Mouse (Mus musculus) retina, postnatal 1 day (tissue): Measurements from ENCODE around the gene Trip10.
A peak's percentile ranks its signal among the peaks of the same experiment; 100 is the strongest.

Source experiments
- DNase-seq: peaks from one replicate; pipeline ENCODE4 v3.0.0-alpha.2; 2012

Gene Trip10

GRCm38 (mm10) chr17:57235803-57236202, 13.5 kb upstream of the Trip10 start:
- DNase-seq = no peak

- DNase-seq = no peak
Measured at GRCm38 (mm10) chr17:57237181-57237580, 12.1 kb upstream of the Trip10 start.

GRCm38 (mm10) chr17:57243650-57244370, 5.4 kb upstream of the Trip10 start:
- DNase-seq = no peak

GRCm38 (mm10) chr17:57245311-57245929, 3.8 kb upstream of the Trip10 start:
- no peak for DNase-seq

- DNase-seq = no peak
Measured at GRCm38 (mm10) chr17:57246663-57247392, 2.4 kb upstream of the Trip10 start.

- peak; percentile 100 for DNase-seq
Measured at GRCm38 (mm10) chr17:57247393-57248200, 1.7 kb upstream of the Trip10 start.

- DNase-seq = peak; percentile 90
Measured at GRCm38 (mm10) chr17:57248201-57248699, 1.0 kb upstream of the Trip10 start, which contains the start of gene Gpr108. Gene Gpr108 (minus strand): TSS chr17:57248446.

- no peak for DNase-seq
Measured at GRCm38 (mm10) chr17:57248771-57249170, 484 bp upstream of the Trip10 start.

- DNase-seq = peak; percentile 28
Measured at GRCm38 (mm10) chr17:57250461-57251160, 1.4 kb downstream of the Trip10 start.

GRCm38 (mm10) chr17:57251431-57251830, 2.2 kb downstream of the Trip10 start:
- DNase-seq = no peak

- DNase-seq = no peak
Measured at GRCm38 (mm10) chr17:57253306-57253705, 4.1 kb downstream of the Trip10 start.

- DNase-seq = no peak
Measured at GRCm38 (mm10) chr17:57255354-57255753, 6.1 kb downstream of the Trip10 start.

- no peak for DNase-seq
Measured at GRCm38 (mm10) chr17:57256921-57257485, 7.7 kb downstream of the Trip10 start.

- DNase-seq = no peak
Measured at GRCm38 (mm10) chr17:57258191-57258590, 8.9 kb downstream of the Trip10 start.

GRCm38 (mm10) chr17:57259742-57260141, 10.5 kb downstream of the Trip10 start:
- no peak for DNase-seq

- DNase-seq = no peak
Measured at GRCm38 (mm10) chr17:57260351-57260750, 11.1 kb downstream of the Trip10 start.

- no peak for DNase-seq
Measured at GRCm38 (mm10) chr17:57261286-57261685, 12.0 kb downstream of the Trip10 start.

GRCm38 (mm10) chr17:57261796-57262195, 12.5 kb downstream of the Trip10 start:
- DNase-seq = no peak

GRCm38 (mm10) chr17:57262901-57263550, 13.8 kb downstream of the Trip10 start:
- no peak for DNase-seq

GRCm38 (mm10) chr17:57264164-57264563, 14.9 kb downstream of the Trip10 start:
- DNase-seq = no peak
